19 mouse cellular contexts compared by ENCODE assay signal in genomic region chr11:95077956-95078355, GRCm38 (mm10). TPM values are rescaled to one million over a fixed set of nuclear protein-coding genes. Genes with fewer than 3 reads are reported as not detected.
A peak's percentile ranks its signal among the peaks of the same experiment; 100 is the strongest.
DNase-seq lines count a peak whose midpoint lies in the region; ATAC-seq lines count a peak whose summit lies in the region.
"Had no signal": no experiment of that assay in that cellular context is flagged by ENCODE, and none has a peak within 500 bp of the region (broad histone marks: within the 10 kb centered on the region; RNA-seq: fewer than 3 reads in every experiment).

No protein-coding gene starts in this region.

- DNase-seq in hindbrain, embryonic 10.5 days (ENCODE audit: low spot score): no peak
- DNase-seq in lung, postnatal 4 days: no peak
- no peak for DNase-seq in adrenal gland, postnatal 25 days
- DNase-seq in c-Kit-positive CD71-positive TER-119-positive erythroid progenitor cells, embryonic 14.5 days (ENCODE audit: low spot score): no peak
- DNase-seq: adrenal gland, postnatal 10 days; cerebellum, adult 11-12 months; heart, postnatal 14 days; kidney, postnatal 36 days; right cerebral cortex, postnatal 14 days; thymus, postnatal 4 days had no signal

- H3K27ac ChIP-seq in hindbrain, embryonic 15.5 days (replicated peaks): no peak overlapping the region
- H3K27ac ChIP-seq in hindbrain, embryonic 10.5 days: no peak overlapping the region
- no peak overlapping the region for H3K27ac ChIP-seq in lung, embryonic 16.5 days (ENCODE audit: low read length)
- H3K27ac ChIP-seq in stomach, embryonic 15.5 days: peak overlapping the region; percentile 31; the same call in 1 of the 2 replicates
- H3K27ac ChIP-seq: embryonic facial prominence, embryonic 13.5 days; limb, embryonic 15.5 days; midbrain, embryonic 10.5 days had no signal

- no peaks in the 10 kb centered on the region for H3K9me3 ChIP-seq in hindbrain, embryonic 15.5 days
- no peaks in the 10 kb centered on the region for H3K9me3 ChIP-seq in hindbrain, embryonic 10.5 days
- H3K9me3 ChIP-seq in lung, embryonic 16.5 days (ENCODE audit: control insufficient read depth, low read length): no peaks in the 10 kb centered on the region
- H3K9me3 ChIP-seq in stomach, embryonic 15.5 days: no peaks in the 10 kb centered on the region
- H3K9me3 ChIP-seq: embryonic facial prominence, embryonic 13.5 days; limb, embryonic 15.5 days; midbrain, embryonic 10.5 days had no signal

- 66% methylated on average over 7 of the region's 7 CpGs for WGBS in hindbrain, embryonic 15.5 days
- 63% methylated on average over 7 of the region's 7 CpGs for WGBS in hindbrain, embryonic 10.5 days
- 49% methylated on average over 7 of the region's 7 CpGs for WGBS in lung, embryonic 16.5 days
- WGBS in stomach, embryonic 15.5 days: 42% methylated on average over 7 of the region's 7 CpGs

- H3K4me3 ChIP-seq in hindbrain, embryonic 15.5 days: no peak overlapping the region
- no peak overlapping the region for H3K4me3 ChIP-seq in hindbrain, embryonic 10.5 days
- H3K4me3 ChIP-seq in lung, embryonic 16.5 days (ENCODE audit: low read length): no peak overlapping the region
- H3K4me3 ChIP-seq in stomach, embryonic 15.5 days (replicated peaks): no peak overlapping the region
- H3K4me3 ChIP-seq: limb, embryonic 15.5 days had no signal

- H3K9ac ChIP-seq in hindbrain, embryonic 15.5 days: no peak overlapping the region
- H3K9ac ChIP-seq in lung, embryonic 16.5 days (ENCODE audit: low read length): no peak overlapping the region
- H3K9ac ChIP-seq in stomach, embryonic 15.5 days: no peak overlapping the region
- H3K9ac ChIP-seq: limb, embryonic 15.5 days had no signal

- H3K36me3 ChIP-seq in hindbrain, embryonic 15.5 days: no peaks in the 10 kb centered on the region
- no peaks in the 10 kb centered on the region for H3K36me3 ChIP-seq in hindbrain, embryonic 10.5 days
- H3K36me3 ChIP-seq in lung, embryonic 16.5 days (ENCODE audit: control insufficient read depth, insufficient read depth, low read length): no peaks in the 10 kb centered on the region
- H3K36me3 ChIP-seq in stomach, embryonic 15.5 days: no peaks in the 10 kb centered on the region
- H3K36me3 ChIP-seq: embryonic facial prominence, embryonic 13.5 days; limb, embryonic 15.5 days; midbrain, embryonic 10.5 days had no signal

- peak overlapping the region; percentile 91 for H3K4me2 ChIP-seq in hindbrain, embryonic 15.5 days
- peak overlapping the region; percentile 6; the same call in 1 of the 2 replicates for H3K4me2 ChIP-seq in lung, embryonic 16.5 days (ENCODE audit: low read depth, low read length)
- peak overlapping the region; percentile 33 for H3K4me2 ChIP-seq in stomach, embryonic 15.5 days

- peaks cover 38% of the 10 kb centered on the region for H3K4me1 ChIP-seq in hindbrain, embryonic 15.5 days (replicated peaks)
- peaks cover 53% of the 10 kb centered on the region for H3K4me1 ChIP-seq in hindbrain, embryonic 10.5 days (replicated peaks)
- H3K4me1 ChIP-seq in lung, embryonic 16.5 days (replicated peaks; ENCODE audit: control insufficient read depth, insufficient read depth, low read length): peaks cover 57% of the 10 kb centered on the region
- H3K4me1 ChIP-seq in stomach, embryonic 15.5 days: peaks cover 50% of the 10 kb centered on the region

- ATAC-seq in hindbrain, embryonic 15.5 days (ENCODE audit: low FRiP score, low read depth): no peak
- no peak for ATAC-seq in lung, embryonic 16.5 days (ENCODE audit: low read depth)
- ATAC-seq in common myeloid progenitor, adult 5-6 weeks (replicated peaks; ENCODE audit: low read depth, poor library complexity, severe bottlenecking): 0 out of 2 replicates have a peak, but pooled peaks have one; percentile 19
- ATAC-seq in stomach, embryonic 15.5 days (ENCODE audit: insufficient read depth, low FRiP score, low read depth): no peak
- ATAC-seq: forebrain, embryonic 14.5 days had no signal

- H3K27me3 ChIP-seq in hindbrain, embryonic 15.5 days: peaks cover 11% of the 10 kb centered on the region; the same call in 1 of the 2 replicates
- peaks cover 62% of the 10 kb centered on the region for H3K27me3 ChIP-seq in hindbrain, embryonic 10.5 days (ENCODE audit: insufficient read depth, poor library complexity, severe bottlenecking)
- peaks cover 14% of the 10 kb centered on the region for H3K27me3 ChIP-seq in lung, embryonic 16.5 days (ENCODE audit: control insufficient read depth, insufficient read depth, low read depth, low read length)
- peaks cover 12% of the 10 kb centered on the region; the same call in 1 of the 2 replicates for H3K27me3 ChIP-seq in stomach, embryonic 15.5 days (replicated peaks)

RNA-seq across cellular contexts. Expression of gene Itga3, which starts 1.4 kb away (rescaled TPM):
- 17.9 and 19.8 TPM in 2 replicates for polyA plus RNA-seq in hindbrain, embryonic 15.5 days (2015; fragmentation: Nextera tagmentation; extraction: Ambion mirVana)
- polyA plus RNA-seq in hindbrain, embryonic 10.5 days (2016; fragmentation: Nextera tagmentation; extraction: Ambion mirVana): 5.7 and 6.7 TPM in 2 replicates
- 23.3 and 25.8 TPM in 2 replicates for polyA plus RNA-seq in lung, embryonic 16.5 days (2015; fragmentation: Nextera tagmentation; extraction: Ambion mirVana)
- 0.05 TPM in 1 of 2 replicates, not detected in the other for total RNA-seq in common myeloid progenitor, adult 5-6 weeks (2017)
- polyA plus RNA-seq in stomach, embryonic 15.5 days (2015; fragmentation: Nextera tagmentation; extraction: Ambion mirVana): 23.8 and 24.1 TPM in 2 replicates
- 36.8 and 40.7 TPM in 2 replicates for total RNA-seq in adrenal gland, postnatal 25 days (2021)

RNA-seq across cellular contexts. Expression of gene Pdk2, which starts 36.8 kb away (rescaled TPM):
- polyA plus RNA-seq in hindbrain, embryonic 15.5 days (2015; fragmentation: Nextera tagmentation; extraction: Ambion mirVana): 26.2 and 33.4 TPM in 2 replicates
- 10.7 and 15.2 TPM in 2 replicates for polyA plus RNA-seq in hindbrain, embryonic 10.5 days (2016; fragmentation: Nextera tagmentation; extraction: Ambion mirVana)
- polyA plus RNA-seq in lung, embryonic 16.5 days (2015; fragmentation: Nextera tagmentation; extraction: Ambion mirVana): 37.3 and 43.3 TPM in 2 replicates
- 1.7 and 3.7 TPM in 2 replicates for total RNA-seq in common myeloid progenitor, adult 5-6 weeks (2017)
- polyA plus RNA-seq in stomach, embryonic 15.5 days (2015; fragmentation: Nextera tagmentation; extraction: Ambion mirVana): 30.2 and 35.1 TPM in 2 replicates
- total RNA-seq in adrenal gland, postnatal 25 days (2021): 82.9 and 86.4 TPM in 2 replicates

RNA-seq across cellular contexts. Expression of gene Dlx3, which starts 42.0 kb away (rescaled TPM):
- polyA plus RNA-seq in hindbrain, embryonic 15.5 days (2015; fragmentation: Nextera tagmentation; extraction: Ambion mirVana): 0.19 and 0.54 TPM in 2 replicates
- 3.2 and 6.5 TPM in 2 replicates for polyA plus RNA-seq in hindbrain, embryonic 10.5 days (2016; fragmentation: Nextera tagmentation; extraction: Ambion mirVana)
- 0.31 and 0.77 TPM in 2 replicates for polyA plus RNA-seq in lung, embryonic 16.5 days (2015; fragmentation: Nextera tagmentation; extraction: Ambion mirVana)
- not detected in 2 replicates for total RNA-seq in common myeloid progenitor, adult 5-6 weeks (2017)
- 1.9 and 2.0 TPM in 2 replicates for polyA plus RNA-seq in stomach, embryonic 15.5 days (2015; fragmentation: Nextera tagmentation; extraction: Ambion mirVana)
- not detected in 2 replicates for total RNA-seq in adrenal gland, postnatal 25 days (2021)
- total RNA-seq: heart, postnatal 14 days had no signal
- polyA plus RNA-seq: forebrain, embryonic 14.5 days; neural tube, embryonic 14.5 days had no signal

Comparison
In these comparisons a context has a peak if more than half of its experiments do, and no peak if none do; other contexts are left out.
1. H3K4me2 ChIP-seq: peak in every context shown above with its lines; median percentile 91 in hindbrain, embryonic 15.5 days; 33 in stomach, embryonic 15.5 days; 6 in lung, embryonic 16.5 days.